Mouse (Mus musculus) heart, embryonic 11.5 days (tissue): ENCODE measurements around the gene Siah1a. TPM values are rescaled to one million over a fixed set of nuclear protein-coding genes. Genes with fewer than 3 reads are reported as not detected.

Source experiments
- ATAC-seq: fragments of 200-750 bp; cut with Nextera tagmentation; replicated peaks from 2 replicates; pipeline ENCODE4 v1.8.0; 2017; ENCODE audit warnings: moderate library complexity; ENCODE audit not compliant: insufficient number of reproducible peaks, low FRiP score, low TSS enrichment
- H3K27ac ChIP-seq: fragments of 300-500 bp; sonication (generic); 2 replicates; pipeline ENCODE4 v1.5.1; 2014; ENCODE audit warnings: mild to moderate bottlenecking, low read depth, low read length
- H3K27me3 ChIP-seq: fragments of 300-500 bp; sonication (generic); 2 replicates; pipeline ENCODE4 v1.6.1; 2014; ENCODE audit warnings: mild to moderate bottlenecking, low read length, mixed read lengths; ENCODE audit not compliant: control insufficient read depth, insufficient read depth
- H3K36me3 ChIP-seq: fragments of 300-500 bp; sonication (generic); 2 replicates; pipeline ENCODE4 v1.6.1; 2014; ENCODE audit warnings: mild to moderate bottlenecking, low read length, moderate library complexity, mixed read lengths; ENCODE audit not compliant: control insufficient read depth, insufficient read depth
- H3K4me1 ChIP-seq: fragments of 300-500 bp; sonication (generic); 2 replicates; pipeline ENCODE4 v1.6.1; 2014; ENCODE audit warnings: low read length; ENCODE audit not compliant: control insufficient read depth, insufficient read depth
- H3K4me2 ChIP-seq: fragments of 300-500 bp; sonication (generic); 2 replicates; pipeline ENCODE4 v1.6.1; 2014; ENCODE audit warnings: mild to moderate bottlenecking, moderate library complexity
- H3K4me3 ChIP-seq: fragments of 300-500 bp; sonication (generic); 2 replicates; pipeline ENCODE4 v1.5.1; 2014; ENCODE audit warnings: low read depth, low read length
- H3K9ac ChIP-seq: fragments of 300-500 bp; sonication (generic); 2 replicates; pipeline ENCODE4 v1.6.1; 2014; ENCODE audit warnings: mild to moderate bottlenecking, low read depth, low read length, moderate library complexity
- H3K9me3 ChIP-seq: fragments of 300-500 bp; sonication (generic); replicated peaks from 2 replicates; pipeline ENCODE4 v1.6.1; 2016; ENCODE audit warnings: low read length; ENCODE audit not compliant: control insufficient read depth
- WGBS: fragments of 180-500 bp; shearing (Covaris S2); extraction: QIAGEN DNeasy Blood & Tissue Kit; methylation state at CpG from one replicate; pipeline ENCODE4 v1.1.7; 2014; ENCODE audit not compliant: insufficient replicate concordance; 5-methylcytosine and 5-hydroxymethylcytosine counted together
- polyA plus RNA-seq: library from polyadenylated mRNA; unstranded; fragments of >200 nt; fragmentation: Nextera tagmentation; extraction: Ambion mirVana; gene quantifications from 2 replicates; pipeline ENCODE4 v1.2.1, GENCODE M21; 2014

Siah1a gene
- polyA plus RNA-seq, 1 experiment from 2014 or later: 30.1 TPM

DNA sequence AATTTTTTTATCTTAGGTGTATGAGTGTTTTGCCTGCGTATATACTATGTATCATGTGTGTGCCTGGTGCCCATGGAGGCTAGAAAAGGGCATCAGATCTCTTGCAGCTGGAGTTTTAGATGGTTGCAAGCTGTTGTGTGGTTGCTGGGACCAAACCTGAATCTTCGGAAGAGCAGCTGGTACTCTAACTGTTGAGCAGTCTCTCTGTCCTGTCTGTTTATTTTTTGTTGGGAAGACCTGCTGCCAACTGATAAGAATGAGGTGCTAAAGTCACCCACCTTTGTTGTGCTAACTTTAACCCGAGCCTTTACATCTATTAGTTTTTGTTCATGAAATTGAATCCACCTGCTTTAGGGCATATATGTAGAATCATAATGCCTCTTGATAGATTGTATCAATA lies 43.3 kb downstream of the Siah1a start:
- no peak for ATAC-seq
- H3K27ac ChIP-seq: no peak overlapping the region
- no peak overlapping the region for H3K4me3 ChIP-seq
- no peaks in the 10 kb centered on the region for H3K9me3 ChIP-seq
- H3K9ac ChIP-seq: no peak overlapping the region
- WGBS: 72% methylated on average over 3 of the region's 3 CpGs
- no peaks in the 10 kb centered on the region for H3K36me3 ChIP-seq
- no peaks in the 10 kb centered on the region for H3K27me3 ChIP-seq
- H3K4me2 ChIP-seq: no peak overlapping the region
- peaks cover 5% of the 10 kb centered on the region; the same call in 1 of the 2 replicates for H3K4me1 ChIP-seq

DNA sequence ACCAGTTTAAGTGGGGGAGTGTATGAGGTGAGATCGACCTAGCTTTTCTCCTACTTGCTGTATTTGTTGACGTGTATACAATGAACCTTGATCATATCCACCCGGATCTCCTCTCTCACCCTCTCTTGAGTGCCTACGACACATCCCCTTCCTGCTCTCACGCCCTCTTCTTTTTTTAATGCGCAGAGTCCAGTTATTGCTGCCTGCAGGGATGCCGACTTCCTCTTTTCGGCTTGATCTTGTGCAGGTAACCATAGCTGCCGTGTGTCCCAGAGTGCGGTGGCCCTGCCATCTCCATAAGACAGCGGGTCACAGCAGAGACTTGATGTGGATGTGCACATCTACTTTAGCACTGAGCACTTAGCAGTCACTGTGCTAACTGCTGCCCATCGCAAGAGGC lies 46.3 kb downstream of the Siah1a start:
- Histone ChIP-seq H3K4me2 (no peak overlapping the region), H3K27ac (no peak overlapping the region), H3K9ac (no peak overlapping the region), H3K27me3 (no peaks in the 10 kb centered on the region), H3K36me3 (no peaks in the 10 kb centered on the region), H3K4me3 (no peak overlapping the region), H3K9me3 (no peaks in the 10 kb centered on the region), H3K4me1 (peaks cover 5% of the 10 kb centered on the region; the same call in 1 of the 2 replicates)
- ATAC-seq: no peak
- 82% methylated on average over 12 of the region's 12 CpGs for WGBS

DNA sequence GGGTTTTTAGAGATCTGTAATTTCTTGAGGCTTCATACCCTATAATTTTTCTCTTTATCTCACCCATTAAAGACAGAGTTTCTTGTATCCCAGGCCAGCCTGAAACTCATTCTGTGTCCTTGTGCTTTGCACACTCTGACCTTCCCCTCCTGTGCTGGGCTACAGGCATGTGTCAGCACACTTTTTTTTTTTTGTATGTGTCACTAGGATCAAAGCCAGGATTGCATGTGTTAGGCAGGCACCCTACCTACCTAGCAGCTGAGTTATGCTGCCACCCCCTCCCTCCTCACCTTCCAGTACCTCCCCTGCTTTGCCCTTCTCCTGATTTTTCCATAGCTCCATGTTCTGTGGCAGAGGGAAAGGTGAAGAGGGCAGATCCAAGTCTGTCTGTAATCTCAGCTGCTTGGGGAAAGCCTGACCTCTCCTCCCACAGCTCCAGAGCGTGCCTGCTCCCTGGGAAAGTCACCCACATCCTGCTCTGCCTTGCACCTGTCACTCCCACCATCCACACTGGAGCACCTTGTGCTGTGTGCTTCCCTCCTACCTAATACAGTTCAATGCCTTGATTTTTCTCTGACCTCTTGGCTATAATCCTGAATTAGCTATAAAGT lies 46.8 kb downstream of the Siah1a start:
- Histone ChIP-seq H3K4me3 (no peak overlapping the region), H3K27me3 (no peaks in the 10 kb centered on the region), H3K9ac (no peak overlapping the region), H3K36me3 (no peaks in the 10 kb centered on the region), H3K9me3 (no peaks in the 10 kb centered on the region), H3K4me1 (peaks cover 5% of the 10 kb centered on the region; the same call in 1 of the 2 replicates), H3K4me2 (no peak overlapping the region), H3K27ac (no peak overlapping the region)
- no peak for ATAC-seq
- WGBS: 59% methylated on average over 1 of the region's 1 CpGs

DNA sequence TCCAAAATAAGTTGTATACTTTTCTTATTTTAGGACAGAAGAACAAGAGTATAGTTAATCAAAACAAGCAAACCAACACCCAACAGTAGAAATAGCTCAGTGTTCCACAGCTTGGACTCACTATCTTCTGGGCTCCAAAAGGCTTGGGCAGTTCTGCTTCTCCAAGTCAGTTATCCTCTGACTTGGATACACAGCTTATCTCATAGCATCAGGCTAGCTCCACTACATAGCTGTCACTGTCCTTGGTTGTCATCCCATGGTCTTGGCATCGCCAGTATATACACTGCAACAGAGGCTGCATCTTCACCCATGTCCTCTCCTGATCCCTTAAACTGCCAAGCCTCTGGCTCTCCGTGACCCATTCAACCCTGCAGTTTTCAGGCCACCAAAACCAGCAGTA lies 50.0 kb downstream of the Siah1a start:
- Histone ChIP-seq H3K4me3 (no peak overlapping the region), H3K27me3 (no peaks in the 10 kb centered on the region), H3K9me3 (no peaks in the 10 kb centered on the region), H3K27ac (no peak overlapping the region), H3K4me1 (peaks cover 5% of the 10 kb centered on the region; the same call in 1 of the 2 replicates), H3K9ac (no peak overlapping the region), H3K36me3 (no peaks in the 10 kb centered on the region), H3K4me2 (no peak overlapping the region)
- WGBS: 77% methylated on average over 2 of the region's 2 CpGs
- no peak for ATAC-seq

DNA sequence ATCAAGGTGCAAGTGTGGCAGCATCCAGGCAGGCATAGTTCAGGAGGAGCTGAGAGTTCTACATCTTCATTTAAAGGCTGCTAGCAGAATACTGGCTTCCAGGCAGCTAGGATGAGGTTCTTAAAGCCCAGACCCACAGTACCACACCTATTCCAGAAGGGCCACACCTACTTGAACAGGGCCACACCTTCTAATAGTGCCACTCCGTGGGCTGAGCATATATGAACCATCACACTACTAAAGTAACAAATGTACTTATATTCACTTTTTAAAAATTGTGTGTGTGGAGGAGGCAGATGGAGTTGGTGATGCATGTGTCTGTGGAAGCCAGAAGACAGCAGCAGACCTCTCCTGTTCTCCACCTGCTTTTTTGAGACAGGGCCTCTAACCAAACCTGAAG lies 51.7 kb downstream of the Siah1a start:
- Histone ChIP-seq H3K9me3 (no peaks in the 10 kb centered on the region), H3K9ac (no peak overlapping the region), H3K36me3 (no peaks in the 10 kb centered on the region; the same call in 1 of the 2 replicates), H3K4me2 (no peak overlapping the region), H3K4me1 (peaks cover 2% of the 10 kb centered on the region; the same call in 1 of the 2 replicates), H3K27me3 (no peaks in the 10 kb centered on the region), H3K4me3 (no peak overlapping the region), H3K27ac (no peak overlapping the region)
- WGBS: 86% methylated on average over 1 of the region's 1 CpGs
- ATAC-seq: no peak

DNA sequence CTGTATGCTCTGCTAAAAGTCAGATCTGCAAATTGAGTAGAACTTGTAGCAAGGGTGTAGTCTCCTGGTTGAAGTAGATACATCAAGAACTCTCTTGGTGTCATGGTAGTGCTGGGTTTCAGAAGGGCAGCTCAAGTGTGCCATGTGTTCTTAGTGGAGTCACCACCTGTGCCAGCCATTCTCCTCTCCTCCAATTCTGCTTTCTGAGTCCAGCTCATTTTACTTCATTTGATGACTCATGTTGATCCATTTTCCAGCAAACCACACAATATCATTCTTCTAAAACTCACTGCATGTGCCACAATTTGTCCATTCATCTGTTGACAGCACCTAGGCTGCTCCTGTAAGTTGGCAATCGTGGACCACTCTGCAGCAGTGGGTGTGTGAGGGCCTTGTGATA lies 53.6 kb downstream of the Siah1a start:
- no peaks in the 10 kb centered on the region for H3K4me1 ChIP-seq
- H3K9ac ChIP-seq: no peak overlapping the region
- 78% methylated on average over 1 of the region's 1 CpGs for WGBS
- H3K36me3 ChIP-seq: no peaks in the 10 kb centered on the region; the same call in 1 of the 2 replicates
- no peaks in the 10 kb centered on the region for H3K27me3 ChIP-seq
- no peak overlapping the region for H3K27ac ChIP-seq
- ATAC-seq: no peak
- no peak overlapping the region for H3K4me2 ChIP-seq
- H3K4me3 ChIP-seq: no peak overlapping the region
- H3K9me3 ChIP-seq: no peaks in the 10 kb centered on the region

DNA sequence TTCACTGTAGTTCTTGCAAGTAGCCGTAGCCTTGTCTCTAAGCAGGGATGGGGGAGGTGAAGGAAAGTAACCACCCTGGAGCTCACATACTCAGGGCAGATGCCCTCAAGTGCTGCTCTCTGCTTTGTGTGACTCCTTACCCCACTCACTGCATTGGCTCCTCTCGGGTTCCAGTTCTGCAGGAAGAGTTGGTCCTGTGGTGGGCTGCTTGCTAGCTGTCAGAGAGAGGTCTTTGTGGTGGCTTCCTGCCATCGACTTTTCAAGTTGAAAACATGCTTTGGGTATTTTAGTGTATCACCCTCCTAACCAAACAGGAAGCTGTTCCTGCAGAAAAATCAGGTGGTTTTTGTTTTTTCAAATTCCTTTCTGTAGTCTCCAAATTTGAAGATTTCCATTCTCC lies 59.1 kb downstream of the Siah1a start:
- 71% methylated on average over 3 of the region's 3 CpGs for WGBS
- no peaks in the 10 kb centered on the region for H3K4me1 ChIP-seq
- H3K27ac ChIP-seq: no peak overlapping the region
- no peak overlapping the region for H3K4me3 ChIP-seq
- no peak overlapping the region for H3K4me2 ChIP-seq
- H3K9me3 ChIP-seq: no peaks in the 10 kb centered on the region
- ATAC-seq: no peak
- H3K27me3 ChIP-seq: no peaks in the 10 kb centered on the region
- H3K36me3 ChIP-seq: no peaks in the 10 kb centered on the region; the same call in 1 of the 2 replicates
- H3K9ac ChIP-seq: no peak overlapping the region

Other genes starting within 250 kb of the Siah1a start
- gene Abcc12, start 165.2 kb downstream of the Siah1a start, polyA plus RNA-seq: not detected in 2 replicates
- 53.2 and 69.2 TPM in 2 replicates for gene Lonp2, start 121.9 kb downstream of the Siah1a start, polyA plus RNA-seq
- gene Gm10638, start 235 bp downstream of the Siah1a start, polyA plus RNA-seq: 1.7 and 2.0 TPM in 2 replicates
- gene N4bp1, start 139.3 kb upstream of the Siah1a start, polyA plus RNA-seq: 7.2 and 9.6 TPM in 2 replicates